Mouse (Mus musculus) lung, postnatal 10 days (tissue): ENCODE results near the gene Fbxl17.

Experiments used
- DNase-seq: peaks from one replicate; pipeline ENCODE4 v3.0.0; 2021

Fbxl17 gene

GRCm38 (mm10) chr17:63161953-63162352, 337.9 kb downstream of the Fbxl17 start:
- DNase-seq: no peak

GRCm38 (mm10) chr17:63159196-63159595, 340.6 kb downstream of the Fbxl17 start:
- no peak for DNase-seq

DNA sequence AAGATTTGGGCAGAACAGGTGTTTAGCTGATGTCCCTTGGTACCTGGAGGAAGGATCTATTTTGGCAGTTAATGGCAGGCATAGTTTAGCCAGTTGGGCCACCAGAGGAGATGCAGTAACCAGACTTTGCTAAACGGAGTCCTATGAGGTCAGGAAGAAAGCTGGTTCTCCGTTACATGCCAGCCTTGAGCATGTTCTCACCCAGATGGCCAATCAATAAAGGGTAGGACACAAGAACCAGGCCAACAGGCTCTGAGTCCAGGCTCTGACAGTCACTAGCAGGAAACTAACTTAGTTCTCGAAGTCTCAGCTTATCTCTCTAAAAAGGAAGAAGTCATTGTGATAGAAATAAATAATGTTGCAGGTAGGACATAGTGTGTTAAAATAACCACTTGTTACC, 341.4 kb downstream of the Fbxl17 start:
- no peak for DNase-seq

- no peak for DNase-seq
These were observed 341.9 kb downstream of the Fbxl17 start for GRCm38 (mm10) chr17:63157906-63158305.

DNA sequence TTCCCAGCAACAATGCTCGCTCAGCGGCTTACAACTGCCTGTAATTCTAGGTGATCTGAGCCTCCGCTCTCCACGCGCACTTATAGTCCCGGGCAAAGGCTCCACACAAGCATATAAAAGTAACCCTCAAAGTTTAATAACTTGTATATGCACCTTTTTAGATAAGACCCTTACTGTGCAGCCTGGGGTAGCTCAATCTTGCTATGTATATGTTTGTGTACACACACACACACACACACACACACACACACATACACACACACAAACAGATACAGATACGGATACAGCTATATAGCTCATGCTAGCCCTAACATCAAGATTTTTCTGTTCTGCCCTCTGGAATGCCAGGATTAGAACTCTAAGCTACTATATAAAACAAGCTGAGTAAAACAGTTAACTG, 342.8 kb downstream of the Fbxl17 start:
- no peak for DNase-seq

GRCm38 (mm10) chr17:63146514-63146913, 353.3 kb downstream of the Fbxl17 start:
- DNase-seq: no peak

- no peak for DNase-seq
These were observed 353.9 kb downstream of the Fbxl17 start for GRCm38 (mm10) chr17:63145751-63146491.

DNA sequence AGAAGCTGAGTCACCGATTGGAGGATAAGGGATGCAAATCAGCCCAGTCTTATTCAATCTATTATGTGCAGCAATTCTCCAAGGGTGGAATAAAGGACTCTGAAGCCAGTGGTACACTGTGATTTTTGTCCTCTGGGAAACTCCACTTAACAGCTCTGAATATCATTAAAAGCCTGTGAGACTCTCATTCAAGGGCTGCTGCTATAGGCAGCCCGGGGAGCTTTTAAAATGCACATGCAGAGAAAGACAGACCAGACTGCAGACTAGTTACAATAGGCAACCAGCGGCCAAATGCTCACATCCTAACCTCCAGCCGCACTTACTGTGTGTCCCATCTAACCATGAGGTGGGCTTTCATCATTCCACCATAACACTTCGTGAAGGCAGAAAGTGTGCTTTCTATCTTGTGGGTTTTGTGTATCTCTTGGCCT, 354.5 kb downstream of the Fbxl17 start:
- DNase-seq: no peak

DNA sequence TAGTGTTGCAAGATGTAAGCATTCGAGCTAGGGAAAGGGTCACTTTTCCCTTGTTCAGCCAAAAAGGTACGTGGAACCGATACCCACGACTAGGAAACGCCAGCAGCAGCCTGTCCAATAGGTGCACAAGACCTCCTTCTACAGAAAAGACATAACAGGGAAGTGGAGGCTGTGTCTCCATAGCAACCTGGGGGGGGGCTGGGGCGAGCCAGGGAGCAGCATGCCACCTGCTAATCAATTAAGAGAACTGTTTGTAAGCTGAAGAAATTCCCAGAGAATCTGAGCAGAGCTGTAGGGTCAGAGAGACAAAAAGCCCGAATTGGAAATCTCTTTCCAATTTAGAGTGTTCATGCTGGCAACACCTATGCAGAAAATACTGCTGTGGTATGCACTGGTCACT, 356.0 kb downstream of the Fbxl17 start:
- DNase-seq: no peak

- no peak for DNase-seq
These were observed 365.0 kb downstream of the Fbxl17 start for GRCm38 (mm10) chr17:63134805-63135204.

DNA sequence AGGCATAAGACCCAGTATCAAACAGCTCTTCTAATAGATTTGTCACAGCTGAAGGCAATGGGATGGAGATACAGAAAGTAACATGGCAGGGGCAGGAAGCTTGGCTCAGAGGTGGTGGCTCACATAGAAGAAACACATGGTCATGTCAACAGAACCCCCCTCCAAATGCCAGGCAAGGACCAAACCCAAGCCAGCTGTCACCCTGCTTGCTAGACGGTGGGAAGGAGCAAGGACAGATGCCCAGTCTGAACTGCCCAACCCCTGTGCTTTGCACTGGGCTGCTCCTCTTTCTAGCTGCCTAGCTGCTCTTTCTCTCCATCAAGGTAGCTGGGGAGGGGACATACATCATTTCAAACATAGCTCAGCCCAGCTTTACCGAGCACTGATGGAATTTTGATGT, 377.4 kb downstream of the Fbxl17 start:
- DNase-seq: no peak

DNA sequence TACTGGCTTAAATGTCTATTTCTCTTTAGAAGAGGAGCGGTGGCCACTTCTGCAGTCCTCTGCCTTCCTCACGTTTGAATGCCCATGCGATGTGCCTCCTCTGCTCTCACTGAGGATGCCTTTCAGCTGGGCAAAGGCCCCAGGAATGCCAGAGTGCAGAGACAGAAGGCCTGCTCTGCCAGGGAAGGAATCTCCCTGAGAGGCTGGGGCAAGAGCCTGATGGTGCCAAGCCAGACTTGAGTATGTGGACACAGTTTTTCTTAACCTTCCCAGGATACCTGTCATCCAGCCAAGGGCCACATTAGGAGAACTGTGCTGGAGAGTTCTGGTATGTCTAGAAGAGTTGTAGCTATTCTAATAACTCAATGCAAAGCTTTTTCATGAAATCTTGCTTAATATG, 380.1 kb downstream of the Fbxl17 start:
- peak; percentile 45 for DNase-seq

- DNase-seq: no peak
These were observed 380.7 kb downstream of the Fbxl17 start for GRCm38 (mm10) chr17:63119077-63119476.

GRCm38 (mm10) chr17:63117130-63117529, 382.7 kb downstream of the Fbxl17 start:
- no peak for DNase-seq

DNA sequence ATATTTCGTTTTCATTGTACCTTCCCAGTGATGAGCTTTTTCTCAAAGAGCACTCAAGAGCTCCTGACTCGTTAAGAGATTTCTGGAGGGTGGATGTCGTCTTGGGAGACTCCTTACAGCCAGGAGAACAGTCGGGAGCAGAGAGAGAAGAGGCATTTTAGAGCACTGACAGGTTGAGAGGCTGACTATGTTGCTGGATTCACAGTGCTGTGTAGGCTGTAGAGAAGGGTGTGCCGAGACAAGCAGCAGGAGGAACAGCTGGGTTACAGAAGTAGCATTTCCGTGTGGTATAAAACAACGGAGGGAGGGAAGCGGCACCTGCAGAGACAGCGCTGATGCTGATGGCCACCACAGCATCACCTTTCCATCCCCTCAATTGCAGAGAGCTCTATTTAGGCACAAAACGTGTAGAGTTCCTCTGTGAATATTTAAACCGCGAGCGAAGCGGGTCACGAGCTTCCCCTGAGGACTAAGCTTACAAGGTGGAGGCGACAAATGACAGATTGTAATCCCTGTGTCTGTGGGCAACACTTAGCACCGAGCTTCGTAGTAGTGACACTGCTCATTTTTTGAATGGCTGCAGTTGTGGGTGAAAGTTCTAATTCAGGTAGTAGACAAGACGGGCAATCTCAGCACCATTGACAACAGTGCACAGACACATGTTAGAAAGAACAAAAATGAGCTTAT, 385.3 kb downstream of the Fbxl17 start:
- DNase-seq: no peak

DNA sequence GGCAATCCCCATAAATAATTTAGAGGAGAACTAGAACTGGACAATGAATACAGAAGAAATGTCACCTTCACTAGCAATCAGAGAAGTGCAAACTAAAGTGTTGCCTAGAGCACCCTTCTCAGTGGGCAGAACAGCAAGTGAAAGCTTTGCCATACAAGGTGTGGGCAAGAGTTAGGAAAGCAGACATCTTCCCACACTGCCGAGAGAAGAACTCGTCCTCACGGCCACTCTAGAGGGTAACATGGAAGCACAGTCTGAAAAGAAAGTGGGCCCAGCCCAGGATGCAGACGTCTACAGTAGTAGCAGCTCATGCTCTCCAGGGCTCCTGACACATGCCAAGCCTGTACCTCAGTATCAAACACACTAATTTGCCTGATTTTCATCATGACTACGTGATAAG, 387.0 kb downstream of the Fbxl17 start:
- no peak for DNase-seq

DNA sequence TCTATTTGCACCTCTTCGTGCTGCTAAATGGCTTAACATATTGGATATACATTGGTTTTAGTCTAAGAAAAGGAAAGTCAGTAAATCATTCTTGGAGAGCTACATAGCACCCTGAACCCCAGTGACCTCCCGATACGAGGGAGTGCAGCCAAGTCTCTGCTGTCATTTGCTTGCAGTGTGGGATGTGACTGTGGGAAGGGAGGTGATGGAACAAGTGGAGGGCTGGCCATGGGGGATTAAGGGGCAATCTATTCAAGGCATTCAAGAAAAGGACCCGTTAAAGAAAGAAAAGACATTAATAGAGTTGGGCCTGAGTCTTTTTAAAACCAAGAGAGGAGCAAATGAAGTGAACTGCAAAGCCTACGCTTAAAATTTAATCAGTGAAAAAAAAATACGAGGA, 388.8 kb downstream of the Fbxl17 start:
- no peak for DNase-seq

DNA sequence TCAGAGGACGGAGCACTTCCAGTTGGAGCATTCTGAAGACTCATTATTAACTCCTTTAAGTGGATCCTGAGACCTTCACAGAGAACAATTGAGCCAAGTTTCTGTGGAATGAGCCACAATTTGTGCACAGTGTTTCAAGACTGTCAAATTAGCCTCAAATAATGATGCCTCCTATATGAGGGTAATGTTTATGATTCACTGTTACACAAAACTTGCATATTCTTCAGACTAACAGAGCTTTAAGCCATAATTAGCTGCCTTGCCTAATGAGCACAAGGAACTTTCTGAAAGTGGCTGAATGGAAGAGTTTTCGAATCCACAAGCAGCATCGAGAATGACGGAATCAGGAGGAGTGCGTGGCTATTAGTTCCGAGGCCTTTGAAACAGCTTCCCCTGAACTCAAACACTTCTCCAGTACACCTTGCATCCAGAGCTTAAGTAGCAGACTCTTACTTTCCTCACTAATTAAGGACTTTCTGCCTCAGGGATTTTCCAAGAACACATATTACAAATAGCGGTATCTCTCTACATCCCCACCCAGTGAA, 389.5 kb downstream of the Fbxl17 start:
- DNase-seq: no peak

- DNase-seq: no peak
These were observed 391.8 kb downstream of the Fbxl17 start for GRCm38 (mm10) chr17:63108035-63108434.

- no peak for DNase-seq
These were observed 392.3 kb downstream of the Fbxl17 start for GRCm38 (mm10) chr17:63107515-63107914.

- DNase-seq: no peak
These were observed 404.3 kb downstream of the Fbxl17 start for GRCm38 (mm10) chr17:63095553-63095952.

DNA sequence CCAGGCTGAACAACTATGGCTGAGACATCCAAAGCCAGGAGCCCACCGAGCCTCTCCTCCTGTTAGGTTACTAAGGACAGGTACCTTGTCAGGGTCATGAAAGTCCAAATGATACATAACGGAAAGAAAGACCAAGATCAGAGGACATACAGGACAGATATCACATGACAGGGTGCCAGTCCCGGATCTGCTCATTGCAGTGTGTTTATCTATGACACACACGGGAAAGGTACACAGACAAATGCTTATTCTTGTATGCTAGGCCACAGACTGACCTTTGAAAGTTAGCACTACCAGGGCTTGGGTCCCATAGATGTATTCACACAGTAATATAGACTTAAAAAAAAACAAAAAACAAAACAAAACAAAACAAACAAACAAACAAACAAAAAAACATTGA, 404.8 kb downstream of the Fbxl17 start:
- no peak for DNase-seq

DNA sequence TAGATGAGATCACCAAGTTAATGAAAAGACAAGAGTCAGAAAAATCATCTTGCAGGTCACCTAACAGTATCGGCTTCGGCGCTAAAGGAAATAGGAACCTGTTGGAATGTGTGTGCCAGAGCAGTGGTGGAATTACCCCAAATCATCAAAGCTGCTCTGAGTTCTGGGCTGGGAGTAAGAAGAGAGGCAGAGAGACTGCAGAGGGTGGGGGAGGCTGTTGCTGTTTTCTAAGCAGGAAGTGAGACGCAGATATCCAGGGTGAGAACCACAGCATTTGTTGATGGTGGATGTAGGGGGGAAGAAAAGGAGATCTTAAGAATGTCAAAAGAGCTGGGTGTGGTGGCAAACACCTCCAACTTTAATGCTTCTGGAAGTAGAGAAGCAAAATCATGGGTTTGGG, 406.6 kb downstream of the Fbxl17 start:
- no peak for DNase-seq

DNA sequence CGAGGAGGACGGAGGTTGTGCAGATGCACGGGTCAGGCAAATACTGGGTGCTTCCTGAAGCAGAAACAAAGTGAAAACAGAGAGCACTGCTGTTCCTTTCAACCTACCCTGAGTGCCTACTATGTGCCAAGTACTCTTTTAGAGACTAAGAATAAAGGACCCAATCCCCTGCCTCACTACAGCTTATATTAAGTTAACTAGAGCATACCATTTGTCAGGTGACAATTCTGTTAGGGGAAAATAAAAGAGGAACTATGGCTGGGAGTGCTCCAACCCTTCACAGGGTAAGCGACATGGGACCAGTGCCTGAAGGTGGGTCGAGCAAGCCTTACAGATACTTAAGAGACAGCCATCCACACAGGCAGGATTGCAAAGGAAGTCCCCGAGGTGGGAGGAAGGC, 407.0 kb downstream of the Fbxl17 start:
- no peak for DNase-seq
